Mouse (Mus musculus) hematopoietic stem cell, adult 5-6 weeks (primary cell): ENCODE data around the gene Pola2. TPM values are rescaled to one million over a fixed set of nuclear protein-coding genes. Genes with fewer than 3 reads are reported as not detected.
A peak's percentile ranks its signal among the peaks of the same experiment; 100 is the strongest.

Experiments
- ATAC-seq, 2 experiments: fragments of 125-278 bp in 1 of 2; replicated peaks in 1 of 2; 2 replicates each; pipeline ENCODE4 v1.8.0; 2016 to 2017; ENCODE audit warnings: inconsistent platforms in 2 of 2, mild to moderate bottlenecking in 2 of 2, moderate number of reproducible peaks in 2 of 2, low read depth in 1 of 2, moderate TSS enrichment in 1 of 2; ENCODE audit not compliant: low FRiP score in 2 of 2, poor library complexity in 2 of 2, severe bottlenecking in 2 of 2, insufficient read depth in 1 of 2, low TSS enrichment in 1 of 2
- total RNA-seq: library from RNA; stranded (forward); fragments of 172-1452, 232-1000 nt; gene quantifications from 2 replicates; pipeline ENCODE4 v1.2.3, GENCODE M21; 2017

The Pola2 gene
- 39.6 and 68.5 TPM in 2 replicates for total RNA-seq

GRCm38 (mm10) chr19:5963883-5964562 lies at the start of gene Pola2:
Gene Pola2 (minus strand): TSS chr19:5964202.
- peak; percentile 67 to 73; a peak in 3 of 4 replicates for ATAC-seq

GRCm38 (mm10) chr19:6013691-6014090 lies 49.7 kb upstream of the Pola2 start:
- no peak for ATAC-seq

GRCm38 (mm10) chr19:6009137-6009536 lies 45.1 kb upstream of the Pola2 start:
- ATAC-seq: no peak

GRCm38 (mm10) chr19:6007013-6007412 lies 43.0 kb upstream of the Pola2 start:
- no peak for ATAC-seq

GRCm38 (mm10) chr19:6005541-6005940 lies 41.5 kb upstream of the Pola2 start:
- no peak for ATAC-seq

GRCm38 (mm10) chr19:5999969-6000368 lies 36.0 kb upstream of the Pola2 start:
- no peak for ATAC-seq

GRCm38 (mm10) chr19:5998180-5998579 lies 34.2 kb upstream of the Pola2 start:
- ATAC-seq: no peak

- ATAC-seq: no peak
Observed at GRCm38 (mm10) chr19:5994711-5995110, 30.7 kb upstream of the Pola2 start.

GRCm38 (mm10) chr19:5992012-5992411 lies 28.0 kb upstream of the Pola2 start:
- peak; percentile 44 to 65 for ATAC-seq

- no peak for ATAC-seq
Observed at GRCm38 (mm10) chr19:5991467-5991866, 27.5 kb upstream of the Pola2 start.

GRCm38 (mm10) chr19:5990921-5991320 lies 26.9 kb upstream of the Pola2 start:
- no peak for ATAC-seq

GRCm38 (mm10) chr19:5990033-5990432 lies 26.0 kb upstream of the Pola2 start:
- ATAC-seq: no peak

- no peak for ATAC-seq
Observed at GRCm38 (mm10) chr19:5989585-5989984, 25.6 kb upstream of the Pola2 start.

- peak; percentile 57 to 75 for ATAC-seq
Observed at GRCm38 (mm10) chr19:5988815-5989452, 24.9 kb upstream of the Pola2 start.

- no peak for ATAC-seq
Observed at GRCm38 (mm10) chr19:5988027-5988814, 24.2 kb upstream of the Pola2 start.

- ATAC-seq: no peak
Observed at GRCm38 (mm10) chr19:5986043-5986442, 22.0 kb upstream of the Pola2 start, which contains the start of gene Slc22a20. Gene Slc22a20 (minus strand): TSS chr19:5986143.

GRCm38 (mm10) chr19:5980477-5980876 lies 16.5 kb upstream of the Pola2 start:
- no peak for ATAC-seq

GRCm38 (mm10) chr19:5977717-5978116 lies 13.7 kb upstream of the Pola2 start:
- no peak for ATAC-seq
